Mouse (Mus musculus) lung, postnatal 0 days (tissue): Measurements from ENCODE around the gene Eva1c.
"Not testable (repeated sequence)": the region's sequence is repeated elsewhere in the genome, so short reads cannot be mapped to it uniquely, and the experiment has no call there.

Experiments used
- CTCF ChIP-seq: IDR thresholded peaks from 2 replicates; pipeline ENCODE4 v1.5.1; 2016; ENCODE audit warnings: antibody characterized with exemption, mild to moderate bottlenecking
- EP300 ChIP-seq: IDR thresholded peaks from 2 replicates; pipeline ENCODE4 v1.6.1; 2016; ENCODE audit warnings: antibody characterized with exemption, mild to moderate bottlenecking, control low read depth

- not testable (repeated sequence) for TF ChIP-seq CTCF, EP300
These were observed 2.5 kb upstream of the Eva1c start for GRCm38 (mm10) chr16:90823986-90824385.
